Mouse (Mus musculus) splenic B cell, adult 2 months (primary cell): Measurements from ENCODE around the gene Syn3.
"Not testable (repeated sequence)": the region's sequence is repeated elsewhere in the genome, so short reads cannot be mapped to it uniquely, and the experiment has no call there.

Source experiments
- DNase-seq: peaks from one replicate; pipeline ENCODE4 v3.0.0-alpha.2; 2011; ENCODE audit warnings: low read depth, low spot score
- H3K27me3 ChIP-seq: 2 replicates; pipeline ENCODE4 v1.6.1; 2012; ENCODE audit warnings: mild to moderate bottlenecking, low read length, moderate library complexity, mixed read lengths; ENCODE audit not compliant: control insufficient read depth, poor library complexity, insufficient read depth, severe bottlenecking
- H3K36me3 ChIP-seq: 2 replicates; pipeline ENCODE4 v1.6.1; 2012; ENCODE audit warnings: mild to moderate bottlenecking, low read length, moderate library complexity, mixed read lengths; ENCODE audit not compliant: control insufficient read depth, poor library complexity, insufficient read depth, severe bottlenecking

Gene Syn3

GRCm38 (mm10) chr10:86032517-86032916 is 466.2 kb downstream of the Syn3 start:
- no peak for DNase-seq
- Histone ChIP-seq H3K27me3 (no peaks in the 10 kb centered on the region), H3K36me3 (peaks cover 25% of the 10 kb centered on the region)

GRCm38 (mm10) chr10:86030743-86031142 is 468.0 kb downstream of the Syn3 start:
- peaks cover 22% of the 10 kb centered on the region for H3K36me3 ChIP-seq
- no peak for DNase-seq

GRCm38 (mm10) chr10:86026807-86027206 is 471.9 kb downstream of the Syn3 start:
- H3K36me3 ChIP-seq: peaks cover 11% of the 10 kb centered on the region
- DNase-seq, H3K27me3 ChIP-seq: not testable (repeated sequence)

More at GRCm38 (mm10) chr10:86030743-86031142, 468.0 kb downstream of the Syn3 start:
- H3K27me3 ChIP-seq: no peaks in the 10 kb centered on the region

GRCm38 (mm10) chr10:86026354-86026753 is 472.3 kb downstream of the Syn3 start:
- H3K36me3 ChIP-seq: peaks cover 10% of the 10 kb centered on the region
- H3K27me3 ChIP-seq: no peaks in the 10 kb centered on the region
- no peak for DNase-seq

DNA sequence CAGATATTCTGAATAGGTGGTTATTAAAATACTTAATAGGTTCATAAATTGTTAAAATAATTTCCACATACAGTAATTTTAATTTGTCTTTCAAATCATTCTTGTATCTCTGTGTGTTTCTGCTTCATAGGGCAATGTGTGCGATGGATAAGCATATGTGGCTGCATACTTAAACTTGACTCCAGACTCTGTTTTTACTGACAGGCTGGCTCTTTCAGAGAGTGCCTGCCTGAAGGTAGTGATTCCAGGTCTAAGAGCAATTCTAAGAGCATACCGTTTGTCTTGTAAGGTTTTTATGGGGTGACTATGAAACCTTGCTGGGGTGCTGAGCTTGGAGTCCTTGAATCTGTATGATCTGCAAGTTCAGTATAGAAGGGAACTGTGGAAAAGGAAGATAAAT is 472.8 kb downstream of the Syn3 start:
- peaks cover 10% of the 10 kb centered on the region for H3K36me3 ChIP-seq
- H3K27me3 ChIP-seq: no peaks in the 10 kb centered on the region
- no peak for DNase-seq

GRCm38 (mm10) chr10:86023149-86023548 is 475.5 kb downstream of the Syn3 start:
- Histone ChIP-seq H3K27me3 (no peaks in the 10 kb centered on the region), H3K36me3 (peaks cover 3% of the 10 kb centered on the region; the same call in 1 of the 2 replicates)
- no peak for DNase-seq

DNA sequence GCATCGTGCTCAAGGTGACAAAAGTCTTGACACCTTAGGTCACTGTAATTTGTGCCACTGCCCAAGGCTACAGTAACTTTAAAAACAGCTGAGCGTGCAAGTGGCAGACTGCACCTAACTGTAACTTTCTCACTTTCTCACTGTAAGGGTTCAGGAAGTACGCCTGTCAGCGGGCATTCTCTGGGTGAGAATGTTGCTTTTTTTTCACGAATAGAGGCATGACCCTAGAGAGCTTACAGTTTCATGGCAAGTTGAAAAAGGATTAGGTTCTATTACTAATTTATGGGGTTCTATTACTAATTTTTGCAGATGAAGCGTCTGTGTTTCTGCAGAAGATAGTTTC is 476.3 kb downstream of the Syn3 start:
- Histone ChIP-seq H3K36me3 (peaks cover 3% of the 10 kb centered on the region; the same call in 1 of the 2 replicates), H3K27me3 (no peaks in the 10 kb centered on the region)
- no peak for DNase-seq

- Histone ChIP-seq H3K36me3 (peaks cover 3% of the 10 kb centered on the region; the same call in 1 of the 2 replicates), H3K27me3 (no peaks in the 10 kb centered on the region)
- DNase-seq: peak; percentile 92
Observed at GRCm38 (mm10) chr10:86021749-86022473, 476.8 kb downstream of the Syn3 start, which contains the start of gene Fbxo7. Gene Fbxo7 (plus strand): TSS chr10:86021972.

- DNase-seq: no peak
- Histone ChIP-seq H3K27me3 (no peaks in the 10 kb centered on the region), H3K36me3 (peaks cover 3% of the 10 kb centered on the region; the same call in 1 of the 2 replicates)
Observed at GRCm38 (mm10) chr10:86021408-86021748, 477.3 kb downstream of the Syn3 start.

GRCm38 (mm10) chr10:86018813-86019212 is 479.9 kb downstream of the Syn3 start:
- H3K27me3 ChIP-seq: no peaks in the 10 kb centered on the region
- DNase-seq: no peak
- no peaks in the 10 kb centered on the region for H3K36me3 ChIP-seq

DNA sequence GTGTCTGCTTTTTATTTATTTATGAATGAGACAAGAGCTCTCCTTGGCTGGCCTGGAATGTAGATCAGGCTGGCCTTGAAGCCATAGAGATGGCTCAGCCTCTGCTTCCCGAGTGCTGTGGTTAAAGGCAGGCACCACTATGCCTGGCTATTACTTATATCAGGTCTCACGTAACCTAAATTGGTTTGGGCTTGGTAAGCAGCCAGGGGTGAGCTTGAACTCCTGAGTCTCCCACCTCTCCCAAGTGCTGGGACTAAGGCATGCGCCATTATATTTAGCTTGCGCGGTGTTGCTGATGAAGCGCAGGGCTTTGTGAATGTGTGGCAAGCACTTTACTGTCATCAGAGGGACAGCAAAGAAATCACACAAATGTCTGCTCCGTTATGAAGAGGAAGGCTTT is 480.9 kb downstream of the Syn3 start:
- H3K36me3 ChIP-seq: no peaks in the 10 kb centered on the region
- DNase-seq: no peak
- no peaks in the 10 kb centered on the region for H3K27me3 ChIP-seq

GRCm38 (mm10) chr10:86011781-86012180 is 486.9 kb downstream of the Syn3 start, which contains the start of gene Bpifc:
Gene Bpifc (minus strand): TSS chr10:86011895.
- Histone ChIP-seq H3K27me3 (no peaks in the 10 kb centered on the region), H3K36me3 (no peaks in the 10 kb centered on the region)
- DNase-seq: no peak

GRCm38 (mm10) chr10:86011172-86011571 is 487.5 kb downstream of the Syn3 start:
- no peak for DNase-seq
- no peaks in the 10 kb centered on the region for H3K36me3 ChIP-seq
- H3K27me3 ChIP-seq: no peaks in the 10 kb centered on the region

GRCm38 (mm10) chr10:86010636-86011035 is 488.1 kb downstream of the Syn3 start:
- DNase-seq: no peak
- Histone ChIP-seq H3K36me3 (no peaks in the 10 kb centered on the region), H3K27me3 (no peaks in the 10 kb centered on the region)

DNA sequence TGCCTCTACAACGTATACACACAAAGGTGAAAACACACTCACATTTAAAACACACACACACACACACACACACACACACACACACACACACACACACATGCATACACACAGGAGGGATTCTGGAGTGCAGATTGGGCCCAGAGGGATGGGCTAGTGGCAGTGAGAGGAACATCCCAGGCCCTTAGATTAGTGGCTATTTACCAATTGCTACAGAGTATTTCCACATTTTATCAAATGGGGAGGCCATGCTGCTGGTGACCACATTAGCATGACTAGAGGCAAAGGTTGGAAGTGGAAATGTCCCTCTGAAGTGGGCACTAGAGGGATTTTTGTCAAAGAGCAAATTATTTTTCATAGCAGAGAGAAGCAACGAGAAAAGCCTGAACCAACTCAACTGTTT is 489.0 kb downstream of the Syn3 start:
- Histone ChIP-seq H3K27me3 (no peaks in the 10 kb centered on the region), H3K36me3 (no peaks in the 10 kb centered on the region)
- no peak for DNase-seq

DNA sequence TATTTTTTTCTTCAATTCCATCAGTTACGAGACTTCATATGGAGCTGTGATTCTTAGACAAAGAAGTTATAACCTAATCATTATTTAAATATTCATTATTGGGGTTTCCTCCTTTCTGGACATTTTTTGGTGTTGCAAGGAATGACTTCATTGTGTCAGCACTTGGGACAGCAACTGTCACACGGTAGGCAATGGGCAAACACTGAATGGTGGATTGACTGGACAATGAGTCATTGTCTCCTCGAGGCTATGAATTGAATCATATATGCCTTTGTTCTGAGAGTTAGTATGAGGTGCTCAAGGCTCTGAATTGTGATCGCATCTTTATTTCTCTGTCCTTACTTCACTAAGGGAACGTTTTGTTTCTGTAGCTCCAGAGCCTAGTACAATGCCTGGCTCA is 492.2 kb downstream of the Syn3 start:
- no peaks in the 10 kb centered on the region for H3K27me3 ChIP-seq
- no peak for DNase-seq

More for the DNA sequence above, 492.2 kb downstream of the Syn3 start:
- H3K36me3 ChIP-seq: no peaks in the 10 kb centered on the region
